Mouse (Mus musculus): ENCODE measurements around the gene Dusp15.

- TF ChIP-seq POLR2A (IDR thresholded peaks at IDR 0.05; ENCODE audit: borderline replicate concordance, extremely low read depth, insufficient read depth, insufficient read length, poor library complexity, severe bottlenecking) (no peak), CTCF (IDR thresholded peaks at IDR 0.05; ENCODE audit: borderline replicate concordance, extremely low read depth, insufficient read depth, insufficient read length) (no peak)
These were observed 54.6 kb downstream of the Dusp15 start for GRCm38 (mm10) chr2:152896926-152897325.

Data from brain, embryonic 14.5 days (tissue).